Mouse (Mus musculus): ENCODE data around the gene Hlcs.

GRCm38 (mm10) chr16:94209626-94210025 is 103.7 kb downstream of the Hlcs start:
- TF ChIP-seq CTCF (IDR thresholded peaks at IDR 0.05; ENCODE audit: insufficient read depth, low read length) = no peak
- no peak for TF ChIP-seq POLR2A (IDR thresholded peaks at IDR 0.05; ENCODE audit: borderline replicate concordance, extremely low read depth, low read depth, low read length)

Data from lung, adult 2 months (tissue).